In genomic region chrX:48434251-48434650, GRCm38 (mm10) we compare ENCODE assay signal across 14 mouse cellular contexts. TPM values are rescaled to one million over a fixed set of nuclear protein-coding genes. Genes with fewer than 3 reads are reported as not detected.
DNase-seq lines count a peak whose midpoint lies in the region; ATAC-seq and TF ChIP-seq lines count a peak whose summit lies in the region.
"Had no signal": no experiment of that assay in that cellular context is flagged by ENCODE, and none has a peak within 500 bp of the region (broad histone marks: within the 10 kb centered on the region; RNA-seq: fewer than 3 reads in every experiment).

No protein-coding gene starts in this region.

- peaks cover 36% of the 10 kb centered on the region for H3K4me1 ChIP-seq in spleen, adult 2 months (ENCODE audit: control insufficient read depth, insufficient read depth, insufficient read length)
- peaks cover 14 to 45% of the 10 kb centered on the region in 2 experiments for H3K4me1 ChIP-seq in MEL (ENCODE audit: control insufficient read depth in 1 of 2, insufficient read depth in 2 of 2, low read length in 2 of 2)
- peaks cover 24% of the 10 kb centered on the region for H3K4me1 ChIP-seq in intestine, embryonic 15.5 days (replicated peaks)
- H3K4me1 ChIP-seq: forebrain, embryonic 13.5 days; hindbrain, embryonic 15.5 days had no signal

- TF ChIP-seq RAD21 in MEL (IDR thresholded peaks at IDR 0.05; ENCODE audit: low read depth, low read length), result no peak

- H3K9me3 ChIP-seq in MEL (replicated peaks; ENCODE audit: insufficient read depth, low read length), result no peaks in the 10 kb centered on the region
- no peaks in the 10 kb centered on the region for H3K9me3 ChIP-seq in intestine, embryonic 15.5 days
- H3K9me3 ChIP-seq: embryonic facial prominence, embryonic 10.5 days; forebrain, embryonic 13.5 days; G1E; heart, embryonic 12.5 days; hindbrain, embryonic 10.5 days; hindbrain, embryonic 15.5 days had no signal

- WGBS in spleen, adult 2 months, result 83% methylated on average over 1 of the region's 1 CpGs
- 71% methylated on average over 1 of the region's 1 CpGs for WGBS in intestine, embryonic 15.5 days

- H3K9ac ChIP-seq in MEL (ENCODE audit: control insufficient read depth, low read depth, low read length, poor library complexity, severe bottlenecking), result no peak overlapping the region
- no peak overlapping the region for H3K9ac ChIP-seq in intestine, embryonic 15.5 days
- H3K9ac ChIP-seq: forebrain, embryonic 13.5 days; heart, embryonic 12.5 days; hindbrain, embryonic 15.5 days had no signal

- no peaks in the 10 kb centered on the region; the same call in 1 of the 2 replicates for H3K36me3 ChIP-seq in spleen, adult 2 months (ENCODE audit: control insufficient read depth, insufficient read depth, low read length)
- peaks cover 0 to 26% of the 10 kb centered on the region in 2 experiments; a peak in 2 of 4 replicates for H3K36me3 ChIP-seq in MEL (ENCODE audit: control insufficient read depth in 1 of 2, insufficient read depth in 2 of 2, low read length in 2 of 2)
- H3K36me3 ChIP-seq in intestine, embryonic 15.5 days, result no peaks in the 10 kb centered on the region
- H3K36me3 ChIP-seq: embryonic facial prominence, embryonic 10.5 days; heart, embryonic 12.5 days; hindbrain, embryonic 10.5 days; hindbrain, embryonic 15.5 days had no signal

- TF ChIP-seq POLR2A in spleen, adult 2 months (IDR thresholded peaks at IDR 0.05; ENCODE audit: low read depth, low read length), result no peak
- no peak for TF ChIP-seq POLR2A in MEL (IDR thresholded peaks at IDR 0.05; ENCODE audit: control insufficient read depth in 1 of 2, insufficient read depth in 1 of 2, low read depth in 1 of 2, low read length in 2 of 2, poor library complexity in 1 of 2)

- no peak overlapping the region for H3K4me3 ChIP-seq in spleen, adult 2 months (ENCODE audit: extremely low read depth, insufficient read depth, insufficient read length)
- no peak overlapping the region for H3K4me3 ChIP-seq in MEL (ENCODE audit: control insufficient read depth in 1 of 2, insufficient read depth in 1 of 2, low read depth in 2 of 2, low read length in 2 of 2)
- no peak overlapping the region for H3K4me3 ChIP-seq in intestine, embryonic 15.5 days (replicated peaks)
- H3K4me3 ChIP-seq: embryonic facial prominence, embryonic 10.5 days; forebrain, embryonic 13.5 days; gastrocnemius, adult 2 months; heart, embryonic 12.5 days; hindbrain, embryonic 10.5 days; hindbrain, embryonic 15.5 days had no signal

- H3K4me2 ChIP-seq in intestine, embryonic 15.5 days (replicated peaks), result no peak overlapping the region
- H3K4me2 ChIP-seq: forebrain, embryonic 13.5 days; hindbrain, embryonic 15.5 days had no signal

- DNase-seq in spleen, adult 2 months (ENCODE audit: low read depth in 1 of 2, low spot score in 2 of 2), result no peak
- no peak for DNase-seq in spleen, postnatal 14 days (ENCODE audit: low spot score in 2 of 2)
- no peak for DNase-seq in MEL (ENCODE audit: low read depth, low spot score)
- no peak for DNase-seq in T-cell, adult 2 months (ENCODE audit: low spot score)
- DNase-seq in layer of hippocampus, adult 18-20 months (ENCODE audit: low spot score in 2 of 2), result no peak
- DNase-seq: cerebellum, adult 2 months had no signal

- peaks cover 4% of the 10 kb centered on the region; the same call in 1 of the 2 replicates for H3K79me2 ChIP-seq in MEL (ENCODE audit: control insufficient read depth, insufficient read depth, low read length, poor library complexity)

- peak overlapping the region; percentile 90 for H3K27ac ChIP-seq in spleen, adult 2 months (ENCODE audit: insufficient read depth, low read length)
- H3K27ac ChIP-seq in MEL (ENCODE audit: control insufficient read depth, low read depth, low read length), result peak overlapping the region; percentile 17; the same call in 1 of the 2 replicates
- H3K27ac ChIP-seq in intestine, embryonic 15.5 days, result no peak overlapping the region
- H3K27ac ChIP-seq: embryonic facial prominence, embryonic 10.5 days; forebrain, embryonic 13.5 days; gastrocnemius, adult 2 months; hindbrain, embryonic 15.5 days had no signal

- no peaks in the 10 kb centered on the region for H3K27me3 ChIP-seq in spleen, adult 2 months (ENCODE audit: control insufficient read depth, insufficient read depth, low read length)
- H3K27me3 ChIP-seq in MEL (ENCODE audit: control insufficient read depth in 1 of 2, insufficient read depth in 2 of 2, low read length in 2 of 2), result no peaks in the 10 kb centered on the region
- H3K27me3 ChIP-seq in intestine, embryonic 15.5 days (replicated peaks), result no peaks in the 10 kb centered on the region
- H3K27me3 ChIP-seq: forebrain, embryonic 13.5 days; heart, embryonic 12.5 days; hindbrain, embryonic 15.5 days had no signal

- TF ChIP-seq CTCF in spleen, adult 2 months (IDR thresholded peaks at IDR 0.05; ENCODE audit: extremely low read depth, insufficient read depth, insufficient read length, insufficient replicate concordance), result no peak
- no peak for TF ChIP-seq CTCF in MEL (IDR thresholded peaks at IDR 0.05 in 2 of 3, conservative IDR thresholded peaks at IDR 0.05 in 1 of 3; ENCODE audit: control insufficient read depth in 1 of 3, insufficient read depth in 1 of 3, low read depth in 2 of 3, low read length in 3 of 3, poor library complexity in 1 of 3, severe bottlenecking in 1 of 3)

- no peak for TF ChIP-seq EP300 in MEL (IDR thresholded peaks at IDR 0.05; ENCODE audit: low read depth in 1 of 2, low read length in 2 of 2)

- 0 out of 2 replicates have a peak, but pooled peaks have one; percentile 18 for ATAC-seq in intestine, embryonic 15.5 days
- ATAC-seq: forebrain, embryonic 13.5 days had no signal

TF ChIP-seq in MEL, 35 proteins besides CTCF, POLR2A, EP300 and RAD21:
- TF ChIP-seq GABPA (IDR thresholded peaks at IDR 0.05; ENCODE audit: low read depth, low read length), result no peak
- TF ChIP-seq RCOR1 (IDR thresholded peaks at IDR 0.05; ENCODE audit: low read depth, low read length), result no peak
- TF ChIP-seq ZNF384 (IDR thresholded peaks at IDR 0.05; ENCODE audit: low read depth, low read length), result no peak
- no peak for TF ChIP-seq NRF1 (IDR thresholded peaks at IDR 0.05; ENCODE audit: insufficient read depth, low read depth, low read length, poor library complexity, severe bottlenecking)
- TF ChIP-seq ZMIZ1 (IDR thresholded peaks at IDR 0.05; ENCODE audit: low read depth, low read length), result no peak
- no peak for TF ChIP-seq CHD1 (IDR thresholded peaks at IDR 0.05; ENCODE audit: low read depth, low read length)
- TF ChIP-seq TCF12 (IDR thresholded peaks at IDR 0.05; ENCODE audit: low read depth, low read length), result no peak
- TF ChIP-seq JUND (IDR thresholded peaks at IDR 0.05; ENCODE audit: low read depth, low read length), result no peak
- no peak for TF ChIP-seq USF1 (IDR thresholded peaks at IDR 0.05; ENCODE audit: low read depth, low read length)
- no peak for TF ChIP-seq ELF1 (IDR thresholded peaks at IDR 0.05; ENCODE audit: low read depth, low read length)
- TF ChIP-seq E2F4 (IDR thresholded peaks at IDR 0.05; ENCODE audit: borderline replicate concordance, low read depth, low read length), result no peak
TF ChIP-seq in MEL: peak in this region for 0.

RNA-seq across cellular contexts. Expression of gene Elf4, which starts 28.7 kb away (rescaled TPM):
- 42.0 and 46.3 TPM in 2 replicates for polyA plus RNA-seq in spleen, adult 2 months (2012; rRNA removed)
- total RNA-seq in MEL (2012; rRNA removed), result 3.4 and 4.0 TPM in 2 replicates
- 10 to 100 TPM in 1 of 2 experiments, not detected in 1; 15.3 TPM for polyA plus RNA-seq in MEL (2012; ENCODE audit: insufficient read depth in 1 of 2, insufficient read length in 2 of 2, low read depth in 1 of 2, low replicate concordance in 2 of 2, missing spikeins in 1 of 2)
- 13.0 and 13.9 TPM in 2 replicates for polyA plus RNA-seq in intestine, embryonic 15.5 days (2015; fragmentation: Nextera tagmentation; extraction: Ambion mirVana)
- total RNA-seq in layer of hippocampus, adult 18-20 months (2021), result under 1 TPM; 0.89 to 0.99 TPM
